Mouse (Mus musculus): ENCODE measurements around the gene Pros1. TPM values are rescaled to one million over a fixed set of nuclear protein-coding genes. Genes with fewer than 3 reads are reported as not detected.

Gene Pros1
- 14.9 and 17.0 TPM in 2 replicates for polyA plus RNA-seq (2014; fragmentation: Nextera tagmentation; extraction: Ambion mirVana)

- H3K9ac ChIP-seq (ENCODE audit: low read length) = peak within 1 kb of the TSS; percentile 89
- H3K27ac ChIP-seq (ENCODE audit: low read depth, low read length) = 0 out of 2 replicates have a peak within 1 kb of the TSS, but pooled peaks have one; percentile 18
- peak within 1 kb of the TSS; percentile 87 for H3K4me2 ChIP-seq (ENCODE audit: low read depth, low read length, severe bottlenecking)
- DNase-seq (ENCODE audit: low spot score) = peak; percentile 80
- WGBS = 6% methylated on average over 38 of the region's 42 CpGs
- H3K4me1 ChIP-seq (replicated peaks; ENCODE audit: control insufficient read depth, insufficient read depth, low read length) = no peaks in the 10 kb centered on the region
- H3K27me3 ChIP-seq (ENCODE audit: control insufficient read depth, insufficient read depth, low read length) = no peaks in the 10 kb centered on the region
- no peaks in the 10 kb centered on the region for H3K9me3 ChIP-seq (ENCODE audit: control insufficient read depth, low read length)
- peak within 1 kb of the TSS; percentile 48 for H3K4me3 ChIP-seq (ENCODE audit: low read depth, low read length)
- ATAC-seq (replicated peaks; ENCODE audit: low FRiP score) = peak; percentile 92
- no peaks in the 10 kb centered on the region for H3K36me3 ChIP-seq (ENCODE audit: control insufficient read depth, insufficient read depth, low read length)
Measured at GRCm38 (mm10) chr16:62854191-62855068, at the start of gene Pros1. Gene Pros1 (plus strand): TSS chr16:62854307.

- DNase-seq (ENCODE audit: low spot score) (no peak), ATAC-seq (replicated peaks; ENCODE audit: low FRiP score) (no peak)
- Histone ChIP-seq H3K27ac (ENCODE audit: low read depth, low read length) (no peak overlapping the region), H3K4me1 (replicated peaks; ENCODE audit: control insufficient read depth, insufficient read depth, low read length) (0 out of 2 replicates have a peak, but pooled peaks cover 3% of the 10 kb centered on the region), H3K4me3 (ENCODE audit: low read depth, low read length) (no peak overlapping the region), H3K9ac (ENCODE audit: low read length) (no peak overlapping the region), H3K36me3 (ENCODE audit: control insufficient read depth, insufficient read depth, low read length) (no peaks in the 10 kb centered on the region), H3K27me3 (ENCODE audit: control insufficient read depth, insufficient read depth, low read length) (no peaks in the 10 kb centered on the region), H3K9me3 (ENCODE audit: control insufficient read depth, low read length) (no peaks in the 10 kb centered on the region), H3K4me2 (ENCODE audit: low read depth, low read length, severe bottlenecking) (no peak overlapping the region)
- WGBS = 91% methylated on average over 3 of the region's 3 CpGs
Measured at GRCm38 (mm10) chr16:62804621-62805020, 49.5 kb upstream of the Pros1 start.

GRCm38 (mm10) chr16:62807249-62807979, 46.7 kb upstream of the Pros1 start:
- H3K27me3 ChIP-seq (ENCODE audit: control insufficient read depth, insufficient read depth, low read length) = no peaks in the 10 kb centered on the region
- ATAC-seq (replicated peaks; ENCODE audit: low FRiP score) = peak; percentile 49
- H3K36me3 ChIP-seq (ENCODE audit: control insufficient read depth, insufficient read depth, low read length) = no peaks in the 10 kb centered on the region
- H3K4me2 ChIP-seq (ENCODE audit: low read depth, low read length, severe bottlenecking) = 0 out of 2 replicates have a peak overlapping the region, but pooled peaks have one; percentile 3
- no peak overlapping the region for H3K4me3 ChIP-seq (ENCODE audit: low read depth, low read length)
- 56% methylated on average over 8 of the region's 8 CpGs for WGBS
- 0 out of 2 replicates have a peak, but pooled peaks cover 3% of the 10 kb centered on the region for H3K4me1 ChIP-seq (replicated peaks; ENCODE audit: control insufficient read depth, insufficient read depth, low read length)
- no peak overlapping the region for H3K9ac ChIP-seq (ENCODE audit: low read length)
- H3K27ac ChIP-seq (ENCODE audit: low read depth, low read length) = no peak overlapping the region
- no peak for DNase-seq (ENCODE audit: low spot score)
- H3K9me3 ChIP-seq (ENCODE audit: control insufficient read depth, low read length) = no peaks in the 10 kb centered on the region

GRCm38 (mm10) chr16:62810855-62811254, 43.3 kb upstream of the Pros1 start:
- H3K27ac ChIP-seq (ENCODE audit: low read depth, low read length) = no peak overlapping the region
- no peaks in the 10 kb centered on the region for H3K36me3 ChIP-seq (ENCODE audit: control insufficient read depth, insufficient read depth, low read length)
- 92% methylated on average over 4 of the region's 4 CpGs for WGBS
- H3K27me3 ChIP-seq (ENCODE audit: control insufficient read depth, insufficient read depth, low read length) = no peaks in the 10 kb centered on the region
- H3K4me3 ChIP-seq (ENCODE audit: low read depth, low read length) = no peak overlapping the region
- no peak overlapping the region for H3K4me2 ChIP-seq (ENCODE audit: low read depth, low read length, severe bottlenecking)
- no peak for DNase-seq (ENCODE audit: low spot score)
- H3K9me3 ChIP-seq (ENCODE audit: control insufficient read depth, low read length) = no peaks in the 10 kb centered on the region
- H3K9ac ChIP-seq (ENCODE audit: low read length) = no peak overlapping the region
- ATAC-seq (replicated peaks; ENCODE audit: low FRiP score) = no peak
- 0 out of 2 replicates have a peak, but pooled peaks cover 3% of the 10 kb centered on the region for H3K4me1 ChIP-seq (replicated peaks; ENCODE audit: control insufficient read depth, insufficient read depth, low read length)

- H3K36me3 ChIP-seq (ENCODE audit: control insufficient read depth, insufficient read depth, low read length) = no peaks in the 10 kb centered on the region
- H3K4me3 ChIP-seq (ENCODE audit: low read depth, low read length) = no peak overlapping the region
- WGBS = 76% methylated on average over 5 of the region's 5 CpGs
- H3K4me1 ChIP-seq (replicated peaks; ENCODE audit: control insufficient read depth, insufficient read depth, low read length) = no peaks in the 10 kb centered on the region
- DNase-seq (ENCODE audit: low spot score) = no peak
- ATAC-seq (replicated peaks; ENCODE audit: low FRiP score) = no peak
- H3K27ac ChIP-seq (ENCODE audit: low read depth, low read length) = no peak overlapping the region
- H3K9ac ChIP-seq (ENCODE audit: low read length) = no peak overlapping the region
- H3K4me2 ChIP-seq (ENCODE audit: low read depth, low read length, severe bottlenecking) = no peak overlapping the region
- no peaks in the 10 kb centered on the region for H3K27me3 ChIP-seq (ENCODE audit: control insufficient read depth, insufficient read depth, low read length)
- H3K9me3 ChIP-seq (ENCODE audit: control insufficient read depth, low read length) = no peaks in the 10 kb centered on the region
Measured at GRCm38 (mm10) chr16:62813790-62814189, 40.3 kb upstream of the Pros1 start.

- ATAC-seq (replicated peaks; ENCODE audit: low FRiP score) = no peak
- 86% methylated on average over 5 of the region's 5 CpGs for WGBS
- Histone ChIP-seq H3K27me3 (ENCODE audit: control insufficient read depth, insufficient read depth, low read length) (no peaks in the 10 kb centered on the region), H3K4me1 (replicated peaks; ENCODE audit: control insufficient read depth, insufficient read depth, low read length) (no peaks in the 10 kb centered on the region), H3K4me2 (ENCODE audit: low read depth, low read length, severe bottlenecking) (no peak within 1 kb of the TSS), H3K36me3 (ENCODE audit: control insufficient read depth, insufficient read depth, low read length) (no peaks in the 10 kb centered on the region), H3K9ac (ENCODE audit: low read length) (no peak within 1 kb of the TSS), H3K9me3 (ENCODE audit: control insufficient read depth, low read length) (no peaks in the 10 kb centered on the region), H3K4me3 (ENCODE audit: low read depth, low read length) (no peak within 1 kb of the TSS), H3K27ac (ENCODE audit: low read depth, low read length) (no peak within 1 kb of the TSS)
- DNase-seq (ENCODE audit: low spot score) = no peak
Measured at GRCm38 (mm10) chr16:62814491-62814890, 39.6 kb upstream of the Pros1 start, which contains the start of gene Stx19. Gene Stx19 (plus strand): TSS chr16:62814676.

GRCm38 (mm10) chr16:62822472-62822871, 31.6 kb upstream of the Pros1 start:
- ATAC-seq (replicated peaks; ENCODE audit: low FRiP score) (no peak), DNase-seq (ENCODE audit: low spot score) (no peak)
- H3K9ac ChIP-seq (ENCODE audit: low read length) = no peak overlapping the region
- no peak overlapping the region for H3K27ac ChIP-seq (ENCODE audit: low read depth, low read length)
- H3K27me3 ChIP-seq (ENCODE audit: control insufficient read depth, insufficient read depth, low read length) = no peaks in the 10 kb centered on the region
- H3K4me1 ChIP-seq (replicated peaks; ENCODE audit: control insufficient read depth, insufficient read depth, low read length) = no peaks in the 10 kb centered on the region
- no peaks in the 10 kb centered on the region for H3K9me3 ChIP-seq (ENCODE audit: control insufficient read depth, low read length)
- H3K36me3 ChIP-seq (ENCODE audit: control insufficient read depth, insufficient read depth, low read length) = no peaks in the 10 kb centered on the region
- no peak overlapping the region for H3K4me2 ChIP-seq (ENCODE audit: low read depth, low read length, severe bottlenecking)
- H3K4me3 ChIP-seq (ENCODE audit: low read depth, low read length) = no peak overlapping the region
- WGBS = 95% methylated on average over 6 of the region's 6 CpGs

GRCm38 (mm10) chr16:62826156-62827001, 27.7 kb upstream of the Pros1 start:
- DNase-seq (ENCODE audit: low spot score) = no peak
- peak; percentile 51; the same call in 1 of the 2 replicates for ATAC-seq (replicated peaks; ENCODE audit: low FRiP score)
- no peak overlapping the region for H3K4me2 ChIP-seq (ENCODE audit: low read depth, low read length, severe bottlenecking)
- no peaks in the 10 kb centered on the region for H3K9me3 ChIP-seq (ENCODE audit: control insufficient read depth, low read length)
- 79% methylated on average over 12 of the region's 12 CpGs for WGBS
- no peaks in the 10 kb centered on the region for H3K4me1 ChIP-seq (replicated peaks; ENCODE audit: control insufficient read depth, insufficient read depth, low read length)
- H3K9ac ChIP-seq (ENCODE audit: low read length) = no peak overlapping the region
- no peaks in the 10 kb centered on the region for H3K27me3 ChIP-seq (ENCODE audit: control insufficient read depth, insufficient read depth, low read length)
- H3K27ac ChIP-seq (ENCODE audit: low read depth, low read length) = no peak overlapping the region
- H3K4me3 ChIP-seq (ENCODE audit: low read depth, low read length) = no peak overlapping the region
- H3K36me3 ChIP-seq (ENCODE audit: control insufficient read depth, insufficient read depth, low read length) = no peaks in the 10 kb centered on the region

Data from forebrain, embryonic 11.5 days (tissue).